Mouse (Mus musculus) Patski (cell line): ENCODE data around the gene Srd5a1. TPM values are rescaled to one million over a fixed set of nuclear protein-coding genes. Genes with fewer than 3 reads are reported as not detected.
A peak's percentile ranks its signal among the peaks of the same experiment; 100 is the strongest.

Experiments used
- ATAC-seq: fragments of 100-300 bp; one replicate; pipeline ENCODE4 v1.8.0; 2021
- CTCF ChIA-PET: fragments of 350-600 bp; sonication (Branson Sonifier 250); formaldehyde crosslinking; loops from one replicate; lab custom pipeline; 2022; ENCODE audit warnings: inconsistent platforms; lab: Charles Lee
- POLR2A ChIA-PET: fragments of 350-600 bp; sonication (Branson Sonifier 250); formaldehyde crosslinking; loops from one replicate; lab custom pipeline; 2022; ENCODE audit warnings: antibody characterized with exemption, inconsistent platforms; lab: Charles Lee
- DNase-seq: peaks from one replicate; pipeline ENCODE4 v3.0.0-alpha.2; 2011; ENCODE audit warnings: low read depth, low spot score
- H3K27me3 ChIP-seq: fragments of 371-371 bp; one replicate; pipeline ENCODE4 v1.5.1; 2021
- CTCF ChIP-seq: fragments of 100-300 bp; IDR thresholded peaks from one replicate; pipeline ENCODE4 v1.5.1; 2021
- in situ Hi-C: fragments of 300-500 bp; cut with MboI; formaldehyde crosslinking; loops from 3 replicates; pipeline ENCODE4 v1.11.1; 2018; ENCODE audit warnings: low pct_unique_long_range_greater_than_20kb, mixed read lengths
- polyA plus RNA-seq: library from polyadenylated mRNA; unstranded; gene quantifications from one replicate; pipeline ENCODE4 v1.2.3, GENCODE M21; 2021

The Srd5a1 gene
- polyA plus RNA-seq = 122 TPM

DNA sequence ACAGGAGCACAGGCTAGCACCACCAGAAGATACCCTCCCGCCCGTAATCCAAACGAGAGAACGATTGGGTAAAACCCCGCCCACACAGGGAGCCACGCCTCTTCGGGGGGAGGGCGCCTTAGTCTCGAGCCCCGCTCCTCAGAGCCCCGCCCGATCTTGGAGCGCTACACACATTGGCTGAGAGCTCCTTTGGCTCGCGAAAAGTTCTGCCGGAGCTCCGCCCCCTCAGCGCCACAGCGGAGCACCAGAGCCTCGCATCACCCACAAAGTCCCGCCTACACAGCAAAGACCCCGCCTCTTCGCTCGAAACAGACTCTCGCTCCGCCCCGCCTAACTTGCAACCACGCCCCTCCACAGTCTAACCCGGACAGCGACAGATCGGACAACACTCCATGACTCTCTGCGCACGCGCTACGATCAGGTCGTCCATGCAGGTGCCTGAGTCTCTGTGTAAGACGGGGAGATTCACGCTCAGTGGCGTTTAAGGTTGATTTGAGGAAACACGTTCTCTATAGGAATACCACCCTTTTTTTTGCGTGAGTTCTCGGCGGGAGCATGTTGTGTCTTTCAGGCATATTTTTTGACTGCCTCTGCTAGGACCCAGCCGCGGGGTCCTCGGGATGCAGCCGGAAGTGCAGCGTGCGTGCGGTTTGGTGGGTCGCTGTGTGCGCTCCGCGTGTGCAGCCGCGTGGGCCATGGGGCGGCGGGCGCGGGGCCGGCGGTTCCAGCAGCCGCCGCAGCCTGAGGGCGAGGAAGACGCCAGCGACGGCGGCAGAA is at the start of gene Srd5a1:
Gene Srd5a1, minus strand, starts transcription at position 45 of the 777 bp plus-strand sequence.
- ChIA-PET POLR2A (interaction anchor here (0.8 kb wide), 1 partner anchor 9 kb away, joined by 3 read pairs; no protein-coding TSS in a partner anchor), CTCF (interaction anchor here (1.0 to 2.5 kb wide), 7 partner anchors 13 to 59 kb away, joined by 3 to 5 read pairs (median 5); no protein-coding TSS in a partner anchor)
- no peak for TF ChIP-seq CTCF
- ATAC-seq (peak; percentile 99), DNase-seq (peak; percentile 96)
- in situ Hi-C loops = loop anchor here (5.0 kb wide), 1 partner anchor 59 kb away; no protein-coding TSS in a partner anchor
- no peaks in the 10 kb centered on the region for H3K27me3 ChIP-seq

DNA sequence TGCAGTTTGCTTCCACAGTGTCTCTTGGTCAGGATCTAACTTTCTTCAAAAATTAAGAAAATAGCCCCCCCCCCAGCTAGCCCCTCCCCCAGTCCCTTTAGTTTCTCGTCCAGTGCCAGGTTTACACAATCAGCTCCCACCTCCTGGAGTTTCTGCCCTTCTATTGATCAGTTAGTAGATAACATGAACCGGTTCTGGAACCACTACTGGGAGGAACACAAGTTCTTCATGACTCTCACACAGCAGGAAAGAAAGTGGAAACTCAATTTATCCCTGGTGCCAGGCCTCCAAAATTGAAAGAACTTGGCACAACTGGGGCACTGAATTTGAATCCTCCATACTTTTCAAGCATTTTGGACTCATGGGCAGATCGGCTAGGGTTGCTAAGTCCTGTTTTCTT is 43.3 kb upstream of the Srd5a1 start:
- CTCF ChIA-PET = interaction anchor here (0.9 to 2.1 kb wide), 6 partner anchors 18 to 142 kb away, joined by 3 to 8 read pairs (median 5); no protein-coding TSS in a partner anchor

DNA sequence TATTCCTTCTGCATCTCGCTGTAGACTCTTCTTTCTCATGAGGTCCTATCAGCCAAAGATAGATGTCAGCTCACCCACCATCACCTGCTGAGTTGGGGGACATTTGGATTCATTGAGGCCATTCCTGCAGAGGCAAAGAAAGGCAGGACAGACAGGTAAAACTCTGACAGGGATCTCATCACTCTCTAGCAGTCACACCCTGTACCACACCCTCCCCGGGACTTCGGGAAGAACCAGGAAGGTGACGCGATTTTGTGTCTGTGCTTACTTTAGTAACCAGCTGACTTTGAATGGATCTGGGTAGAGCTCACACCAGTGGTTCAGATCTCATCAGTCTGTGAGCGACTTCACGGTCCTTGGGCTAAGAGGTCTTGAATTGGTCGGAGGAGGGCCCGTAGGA is 35.2 kb upstream of the Srd5a1 start:
- ChIA-PET POLR2A (interaction anchor here (0.5 kb wide), 1 partner anchor 87 kb away, joined by 3 read pairs; no protein-coding TSS in a partner anchor), CTCF (no interaction called here)
- in situ Hi-C loops = no loop called here
- DNase-seq (no peak), ATAC-seq (no peak)
- TF ChIP-seq CTCF = no peak
- H3K27me3 ChIP-seq = no peaks in the 10 kb centered on the region

More for the DNA sequence above, 43.3 kb upstream of the Srd5a1 start:
- no peaks in the 10 kb centered on the region for H3K27me3 ChIP-seq
- POLR2A ChIA-PET = no interaction called here
- in situ Hi-C loops = loop anchor here (10.0 to 25.0 kb wide), 2 partner anchors 642 to 1050 kb away; no protein-coding TSS in a partner anchor
- DNase-seq (no peak), ATAC-seq (no peak)
- no peak for TF ChIP-seq CTCF

DNA sequence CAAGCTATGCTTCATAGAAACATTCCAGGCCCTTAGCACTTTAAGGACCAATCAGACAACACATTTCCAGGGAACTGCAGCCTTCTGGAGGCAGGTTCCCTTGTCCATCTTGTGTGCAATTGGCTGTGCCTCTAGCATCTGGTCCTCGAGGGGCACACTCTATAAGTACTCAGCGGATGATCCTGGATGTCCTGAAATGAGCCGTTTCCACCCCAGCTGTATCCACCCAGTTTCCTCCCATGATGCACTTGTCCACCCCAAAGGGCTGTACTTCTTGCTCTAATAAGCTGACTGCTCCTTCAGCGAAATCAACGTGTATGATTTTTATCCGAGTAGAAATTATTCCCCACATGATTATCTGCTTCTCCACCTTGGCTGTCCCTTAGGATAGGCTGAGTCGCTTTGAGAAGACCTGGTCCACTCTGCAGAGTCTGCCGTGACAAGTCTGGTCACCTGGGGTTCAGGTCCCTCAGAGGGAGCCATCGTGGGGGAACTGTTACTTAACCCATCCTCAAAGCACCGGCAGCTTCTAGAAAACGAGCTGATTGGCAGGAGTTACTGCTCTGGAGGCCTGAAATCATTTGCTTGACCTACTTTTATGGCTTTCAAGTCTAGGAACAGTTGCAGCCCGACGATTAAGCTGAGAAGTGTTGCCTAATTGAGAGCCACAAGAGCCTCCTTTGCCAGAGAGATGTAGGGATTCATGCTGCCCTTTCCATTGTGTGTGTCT is 34.6 kb upstream of the Srd5a1 start:
- CTCF ChIA-PET = interaction anchor here (1.2 kb wide), 1 partner anchor 9 kb away, joined by 3 read pairs; no protein-coding TSS in a partner anchor
- POLR2A ChIA-PET = interaction anchor here (0.5 kb wide), 1 partner anchor 86 kb away, joined by 3 read pairs; no protein-coding TSS in a partner anchor
- no peak for TF ChIP-seq CTCF
- ATAC-seq (no peak), DNase-seq (no peak)
- in situ Hi-C loops = no loop called here
- no peaks in the 10 kb centered on the region for H3K27me3 ChIP-seq

DNA sequence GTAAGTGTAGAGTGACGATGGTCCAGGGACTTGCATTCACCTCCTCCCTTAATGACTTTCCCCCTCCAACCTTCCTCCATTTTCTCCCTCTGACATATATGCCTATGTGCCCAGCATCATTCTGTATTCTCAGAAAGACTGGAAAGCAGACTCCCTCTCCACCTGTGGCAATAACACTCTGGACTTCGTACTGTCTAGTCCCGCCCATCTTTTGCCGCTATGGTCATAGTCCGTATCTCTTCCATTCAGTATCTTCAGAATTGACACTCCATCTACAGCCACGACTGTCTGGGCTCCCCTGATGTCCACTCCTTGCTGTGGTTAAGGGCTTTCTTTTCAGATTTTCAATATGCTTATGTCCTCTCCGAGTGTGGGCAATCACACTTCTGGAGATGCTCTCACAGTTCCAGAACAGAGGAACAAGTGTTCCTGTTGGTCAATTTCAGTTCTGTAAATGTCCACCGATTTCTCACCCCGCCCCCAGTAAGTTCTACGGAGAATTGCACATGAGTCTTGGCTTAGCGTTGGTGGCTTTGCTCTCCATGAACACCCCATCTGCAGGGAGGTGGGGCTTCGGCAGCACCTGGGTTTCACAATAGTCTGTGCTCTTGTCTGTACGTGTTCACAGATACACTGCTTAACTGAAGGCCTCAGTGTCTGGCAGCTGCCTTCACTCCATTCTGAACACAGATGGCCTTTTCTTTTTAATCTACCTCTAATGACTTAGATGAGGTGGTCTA is 33.4 kb upstream of the Srd5a1 start:
- ATAC-seq = no peak
- TF ChIP-seq CTCF = no peak
- no peak for DNase-seq
- ChIA-PET CTCF (interaction anchor here (1.2 kb wide), 1 partner anchor 8 kb away, joined by 3 read pairs; no protein-coding TSS in a partner anchor), POLR2A (no interaction called here)
- in situ Hi-C loops = no loop called here
- H3K27me3 ChIP-seq = no peaks in the 10 kb centered on the region

DNA sequence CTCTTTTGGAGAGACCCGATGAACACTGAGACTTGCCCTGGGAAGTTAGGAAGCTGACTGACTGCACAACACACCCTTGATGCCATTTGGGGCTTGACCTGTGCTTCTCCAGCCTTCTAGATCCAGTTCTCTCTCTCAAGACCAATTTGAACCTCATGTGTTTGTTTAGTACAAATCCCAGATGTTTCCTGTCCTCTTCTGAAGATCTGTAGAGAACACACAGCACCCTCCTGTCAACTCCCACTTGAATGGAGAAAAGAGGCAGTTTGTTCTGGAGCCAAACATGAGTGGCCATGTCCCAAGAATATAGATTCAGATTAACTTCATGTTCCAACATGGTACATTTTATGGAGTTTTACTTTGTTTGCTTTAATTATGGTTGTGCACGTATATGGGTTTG is 32.7 kb upstream of the Srd5a1 start:
- ATAC-seq = no peak
- POLR2A ChIA-PET = no interaction called here

DNA sequence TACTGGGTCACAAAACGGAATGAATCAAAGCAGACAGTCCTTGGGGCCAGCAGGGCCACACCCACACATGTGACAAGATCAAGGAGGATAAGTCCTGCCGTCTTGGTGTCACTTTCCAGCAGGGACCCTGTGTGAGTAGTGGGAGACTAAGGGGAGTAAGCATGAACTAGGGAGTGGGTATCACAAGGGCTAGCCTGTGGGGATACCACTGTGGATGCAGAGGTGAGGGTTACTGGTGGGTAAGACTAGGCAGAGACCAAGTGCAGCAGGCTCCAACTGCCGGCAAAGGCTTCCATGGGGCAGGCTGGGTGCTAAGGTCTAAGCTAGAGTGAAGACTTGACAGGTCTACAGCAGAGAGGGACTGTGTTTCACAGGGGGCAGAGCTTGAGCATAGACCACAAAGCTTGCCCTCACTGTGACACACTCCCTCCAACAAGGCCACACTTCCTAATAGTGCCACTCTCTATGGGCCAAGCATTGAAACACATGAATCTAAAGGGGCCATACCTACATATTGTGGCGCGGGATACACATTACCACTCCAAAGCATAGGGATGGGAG is 31.5 kb upstream of the Srd5a1 start:
- ChIA-PET POLR2A (no interaction called here), CTCF (no interaction called here)
- in situ Hi-C loops = no loop called here
- ATAC-seq (no peak), DNase-seq (no peak)
- no peak for TF ChIP-seq CTCF
- H3K27me3 ChIP-seq = no peaks in the 10 kb centered on the region

More for the DNA sequence above, 32.7 kb upstream of the Srd5a1 start:
- no peaks in the 10 kb centered on the region for H3K27me3 ChIP-seq
- no peak for TF ChIP-seq CTCF
- no peak for DNase-seq
- in situ Hi-C loops = no loop called here
- CTCF ChIA-PET = no interaction called here

DNA sequence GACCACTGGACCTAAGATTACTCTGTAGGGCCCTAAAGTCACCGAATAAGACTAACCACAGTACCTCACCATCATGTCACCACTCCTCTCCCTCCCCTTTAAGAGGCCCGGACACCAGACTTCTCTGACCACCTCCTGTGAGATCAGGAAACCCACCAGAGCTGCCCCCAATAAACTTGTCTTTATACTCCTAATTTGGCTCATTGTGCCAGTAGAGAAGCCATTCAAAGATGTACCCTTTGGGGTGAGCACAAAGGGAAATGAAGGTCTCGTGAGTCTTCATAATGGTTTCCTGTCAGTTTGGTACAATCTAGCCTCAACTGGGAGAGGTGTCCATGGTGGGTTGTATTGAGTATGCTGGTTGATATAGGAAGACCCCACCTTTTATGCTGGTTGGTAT is 29.8 kb upstream of the Srd5a1 start:
- ChIA-PET CTCF (interaction anchor here (0.7 kb wide), 1 partner anchor 19 kb away, joined by 3 read pairs; no protein-coding TSS in a partner anchor), POLR2A (no interaction called here)
- ATAC-seq (no peak), DNase-seq (no peak)
- no peak for TF ChIP-seq CTCF
- H3K27me3 ChIP-seq = no peaks in the 10 kb centered on the region
- in situ Hi-C loops = no loop called here

DNA sequence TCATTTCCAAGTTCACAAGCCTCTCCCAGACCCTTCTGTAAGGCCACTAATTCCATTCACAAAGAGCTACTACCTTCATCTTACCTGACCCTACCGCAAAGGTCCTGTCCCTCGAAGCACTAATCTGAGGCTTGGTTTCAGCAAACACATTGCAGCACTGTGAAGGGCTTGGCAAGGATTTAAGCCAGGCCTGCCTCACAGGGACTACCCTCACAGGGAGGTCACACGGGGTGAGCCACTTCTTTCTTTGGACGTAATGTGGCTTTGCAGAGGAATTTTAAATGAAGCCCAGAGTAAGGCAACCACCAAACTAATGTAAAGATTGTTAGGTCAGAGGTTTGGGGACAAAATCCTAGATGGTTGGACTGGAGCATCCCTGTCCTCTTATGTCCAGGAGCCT is 29.3 kb upstream of the Srd5a1 start:
- no peaks in the 10 kb centered on the region for H3K27me3 ChIP-seq
- DNase-seq (no peak), ATAC-seq (no peak)
- no peak for TF ChIP-seq CTCF
- ChIA-PET CTCF (interaction anchor here (1.0 to 1.3 kb wide), 2 partner anchors 16 to 131 kb away, joined by 3 to 5 read pairs; no protein-coding TSS in a partner anchor), POLR2A (no interaction called here)
- in situ Hi-C loops = no loop called here

DNA sequence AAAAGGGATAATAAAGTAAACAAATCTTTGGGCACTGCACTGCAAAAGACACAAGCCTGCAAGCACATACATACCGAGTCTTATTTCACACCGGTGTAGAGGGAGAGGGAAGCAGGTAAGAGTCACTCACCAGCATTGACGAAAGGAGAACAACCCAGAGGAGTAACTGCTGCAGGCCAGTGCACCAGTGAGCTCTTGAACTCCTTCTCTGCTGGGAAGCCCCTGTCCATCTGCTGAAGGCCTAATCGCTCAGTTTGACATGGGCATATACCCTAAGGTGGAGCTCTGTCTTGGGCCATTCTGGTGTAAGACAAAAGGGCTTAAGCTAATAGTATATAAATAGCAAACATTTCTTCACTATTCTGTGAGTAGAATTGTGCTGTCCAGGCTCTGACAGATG is 28.9 kb upstream of the Srd5a1 start:
- ChIA-PET POLR2A (no interaction called here), CTCF (interaction anchor here (1.0 to 1.3 kb wide), 2 partner anchors 16 to 131 kb away, joined by 3 to 5 read pairs; no protein-coding TSS in a partner anchor)
- ATAC-seq = no peak
- in situ Hi-C loops = no loop called here
- no peak for TF ChIP-seq CTCF
- no peaks in the 10 kb centered on the region for H3K27me3 ChIP-seq
- no peak for DNase-seq
